Mouse (Mus musculus) cortical plate, adult 2 months (tissue): ENCODE data around the gene Mafg. TPM values are rescaled to one million over a fixed set of nuclear protein-coding genes. Genes with fewer than 3 reads are reported as not detected.
"Not testable (repeated sequence)": the region's sequence is repeated elsewhere in the genome, so short reads cannot be mapped to it uniquely, and the experiment has no call there.

Source experiments
- H3K27ac ChIP-seq: fragments of 200-500 bp; 2 replicates; pipeline ENCODE4 v1.5.1; 2012; ENCODE audit warnings: low read length, control low read depth, inconsistent platforms; ENCODE audit not compliant: insufficient read depth
- H3K4me1 ChIP-seq: fragments of 200-500 bp; 2 replicates; pipeline ENCODE4 v1.6.1; 2011; ENCODE audit warnings: low read length; ENCODE audit not compliant: control insufficient read depth, insufficient read depth
- H3K4me3 ChIP-seq: fragments of 200-500 bp; 2 replicates; pipeline ENCODE4 v1.5.1; 2011; ENCODE audit warnings: mild to moderate bottlenecking, low read length, control low read depth; ENCODE audit not compliant: insufficient read depth
- CTCF ChIP-seq: fragments of 200-500 bp; IDR thresholded peaks from 2 replicates; pipeline ENCODE4 v1.5.1; 2011; ENCODE audit warnings: mild to moderate bottlenecking, control low read depth, low read length; ENCODE audit not compliant: insufficient read depth; ENCODE audit errors: extremely low read depth
- POLR2A ChIP-seq: fragments of 200-500 bp; IDR thresholded peaks from 2 replicates; pipeline ENCODE4 v1.6.1; 2011; ENCODE audit warnings: mild to moderate bottlenecking, low read length, control low read depth; ENCODE audit not compliant: insufficient read depth; ENCODE audit errors: extremely low read depth
- polyA plus RNA-seq: library from polyadenylated mRNA; depleted of rRNA; stranded (reverse); fragments of >200 nt; gene quantifications from 2 replicates; pipeline ENCODE4 v1.2.3, GENCODE M21; 2012

The Mafg gene
- polyA plus RNA-seq, 1 experiment = 83.7 TPM

GRCm38 (mm10) chr11:120598990-120599549 lies 34.3 kb downstream of the Mafg start:
- H3K27ac ChIP-seq = no peak overlapping the region

GRCm38 (mm10) chr11:120598283-120598989 lies 35.0 kb downstream of the Mafg start, which contains the start of the genes Alyref and Anapc11:
Alyref (minus strand) TSS chr11:120598365.
Anapc11 (plus strand) TSS chr11:120598421.
- H3K4me3 ChIP-seq = peak within 1 kb of the TSS; percentile 57
- peaks cover 3% of the 10 kb centered on the region; the same call in 1 of the 2 replicates for H3K4me1 ChIP-seq
- no peak within 1 kb of the TSS for H3K27ac ChIP-seq
- TF ChIP-seq CTCF (no peak), POLR2A (peak; percentile 49; the same call in 1 of the 2 replicates)

More at GRCm38 (mm10) chr11:120598990-120599549, 34.3 kb downstream of the Mafg start:
- Histone ChIP-seq H3K4me1 (peaks cover 3% of the 10 kb centered on the region; the same call in 1 of the 2 replicates), H3K4me3 (peak overlapping the region; percentile 57)
- TF ChIP-seq POLR2A (no peak), CTCF (no peak)

- TF ChIP-seq POLR2A (no peak), CTCF (no peak)
- peak overlapping the region; percentile 57 for H3K4me3 ChIP-seq
- H3K27ac ChIP-seq = no peak overlapping the region
- H3K4me1 ChIP-seq = peaks cover 3% of the 10 kb centered on the region; the same call in 1 of the 2 replicates
These were observed 35.9 kb downstream of the Mafg start for GRCm38 (mm10) chr11:120597240-120598235.

GRCm38 (mm10) chr11:120588531-120588930 lies 44.9 kb downstream of the Mafg start:
- TF ChIP-seq POLR2A = no peak
- TF ChIP-seq CTCF = no peak
- no peaks in the 10 kb centered on the region for H3K4me1 ChIP-seq
- H3K4me3 ChIP-seq = no peak overlapping the region
- H3K27ac ChIP-seq = no peak overlapping the region

- Histone ChIP-seq H3K4me1 (peaks cover 2% of the 10 kb centered on the region; the same call in 1 of the 2 replicates), H3K27ac (no peak overlapping the region), H3K4me3 (no peak overlapping the region)
- no peak for TF ChIP-seq POLR2A
- TF ChIP-seq CTCF = no peak
These were observed 49.5 kb downstream of the Mafg start for GRCm38 (mm10) chr11:120583937-120584336.

- not testable (repeated sequence) for H3K4me3 ChIP-seq, H3K27ac ChIP-seq, H3K4me1 ChIP-seq
These were observed 50.5 kb downstream of the Mafg start for GRCm38 (mm10) chr11:120582982-120583293.

GRCm38 (mm10) chr11:120582268-120582981 lies 51.0 kb downstream of the Mafg start:
- Histone ChIP-seq H3K4me3 (peak overlapping the region; percentile 81), H3K4me1 (peaks cover 2% of the 10 kb centered on the region; the same call in 1 of the 2 replicates), H3K27ac (peak overlapping the region; percentile 85)
- TF ChIP-seq POLR2A = no peak
- TF ChIP-seq CTCF = peak; percentile 21; the same call in 1 of the 2 replicates

- H3K4me1 ChIP-seq = peaks cover 2% of the 10 kb centered on the region; the same call in 1 of the 2 replicates
- peak; percentile 82 for TF ChIP-seq POLR2A
- no peak for TF ChIP-seq CTCF
- H3K4me3 ChIP-seq = peak within 1 kb of the TSS; percentile 81
- peak within 1 kb of the TSS; percentile 88 for H3K27ac ChIP-seq
These were observed 51.7 kb downstream of the Mafg start, which contains the start of gene Arhgdia for GRCm38 (mm10) chr11:120581490-120582267. Arhgdia (minus strand) TSS chr11:120581624.
